Mouse (Mus musculus) R1 (cell line): ENCODE data around the gene Cdh4.

Source experiments
- DNase-seq: peaks from one replicate; pipeline ENCODE4 v3.0.0-alpha.2; 2018; ENCODE audit warnings: low read depth, low spot score

Cdh4 gene

GRCm38 (mm10) chr2:179931741-179932140, 489.5 kb downstream of the Cdh4 start:
- DNase-seq = no peak

- DNase-seq = peak; percentile 23
These were observed 491.9 kb downstream of the Cdh4 start for GRCm38 (mm10) chr2:179934165-179934564.

- no peak for DNase-seq
These were observed 494.9 kb downstream of the Cdh4 start for GRCm38 (mm10) chr2:179937091-179937490.

- DNase-seq = no peak
These were observed 499.5 kb downstream of the Cdh4 start for GRCm38 (mm10) chr2:179941696-179942095.

- DNase-seq = peak; percentile 48
These were observed 502.8 kb downstream of the Cdh4 start for GRCm38 (mm10) chr2:179945051-179945450.

- DNase-seq = no peak
These were observed 504.3 kb downstream of the Cdh4 start for GRCm38 (mm10) chr2:179946496-179946895.

GRCm38 (mm10) chr2:179947607-179948006, 505.4 kb downstream of the Cdh4 start:
- DNase-seq = no peak

GRCm38 (mm10) chr2:179948820-179949219, 506.6 kb downstream of the Cdh4 start:
- DNase-seq = no peak
